Mouse (Mus musculus) adrenal gland, postnatal 36 days (tissue): Measurements from ENCODE around the gene Hoxc10. TPM values are rescaled to one million over a fixed set of nuclear protein-coding genes. Genes with fewer than 3 reads are reported as not detected.

Experiments
- DNase-seq, 2 experiments: peaks; one replicate each; pipeline ENCODE4 v3.0.0; 2021; ENCODE audit warnings: mixed read lengths in 1 of 2
- total RNA-seq, 2 experiments: library from RNA; stranded (reverse); gene quantifications; 2 replicates each; pipeline ENCODE4 v1.2.3; 2021

Gene Hoxc10
- total RNA-seq, 2 experiments from 2014 or later: 0.17 to 0.20 TPM

GRCm38 (mm10) chr15:102990461-102991397, 24.1 kb downstream of the Hoxc10 start, which contains the start of gene Hoxc8:
Hoxc8 (plus strand) TSS chr15:102990607.
- DNase-seq: peak; percentile 62 to 70

- DNase-seq: no peak
Measured at GRCm38 (mm10) chr15:102991782-102992181, 25.2 kb downstream of the Hoxc10 start.

- DNase-seq: peak; percentile 30 to 44
Measured at GRCm38 (mm10) chr15:102992206-102992605, 25.6 kb downstream of the Hoxc10 start.

GRCm38 (mm10) chr15:102992863-102993262, 26.3 kb downstream of the Hoxc10 start:
- no peak for DNase-seq

GRCm38 (mm10) chr15:102996548-102996947, 30.0 kb downstream of the Hoxc10 start:
- DNase-seq: no peak

- no peak for DNase-seq
Measured at GRCm38 (mm10) chr15:102997431-102997830, 30.8 kb downstream of the Hoxc10 start.

GRCm38 (mm10) chr15:102997939-102998355, 31.4 kb downstream of the Hoxc10 start, which contains the start of gene Hoxc6:
Hoxc6 (plus strand) TSS chr15:102998257.
- DNase-seq: peak in 1 of 2 experiments; percentile 64

- no peak for DNase-seq
Measured at GRCm38 (mm10) chr15:102998608-102999182, 32.1 kb downstream of the Hoxc10 start.

- peak; percentile 92 to 93 for DNase-seq
Measured at GRCm38 (mm10) chr15:102999183-102999831, 32.7 kb downstream of the Hoxc10 start.

- peak in 1 of 2 experiments; percentile 57 for DNase-seq
Measured at GRCm38 (mm10) chr15:102999955-103000354, 33.4 kb downstream of the Hoxc10 start.

GRCm38 (mm10) chr15:103000501-103000901, 33.9 kb downstream of the Hoxc10 start:
- DNase-seq: peak in 1 of 2 experiments; percentile 52

GRCm38 (mm10) chr15:103001370-103001769, 34.8 kb downstream of the Hoxc10 start:
- DNase-seq: no peak

- DNase-seq: peak; percentile 51 to 64
Measured at GRCm38 (mm10) chr15:103002156-103002555, 35.6 kb downstream of the Hoxc10 start.

- peak in 1 of 2 experiments; percentile 47 for DNase-seq
Measured at GRCm38 (mm10) chr15:103002821-103003448, 36.3 kb downstream of the Hoxc10 start.

GRCm38 (mm10) chr15:103005308-103005707, 38.7 kb downstream of the Hoxc10 start:
- peak; percentile 58 to 69 for DNase-seq

GRCm38 (mm10) chr15:103005797-103006196, 39.2 kb downstream of the Hoxc10 start:
- DNase-seq: peak in 1 of 2 experiments; percentile 36

GRCm38 (mm10) chr15:103006326-103006725, 39.7 kb downstream of the Hoxc10 start:
- DNase-seq: no peak

- peak; percentile 76 to 79 for DNase-seq
Measured at GRCm38 (mm10) chr15:103009265-103010111, 42.9 kb downstream of the Hoxc10 start.

- peak; percentile 48 to 70 for DNase-seq
Measured at GRCm38 (mm10) chr15:103010112-103010846, 43.7 kb downstream of the Hoxc10 start.
